Mouse (Mus musculus) heart, postnatal 25 days (tissue): ENCODE measurements around the gene Kdm2b. TPM values are rescaled to one million over a fixed set of nuclear protein-coding genes. Genes with fewer than 3 reads are reported as not detected.

Experiments used
- DNase-seq: peaks from one replicate; pipeline ENCODE4 v3.0.0; 2022; ENCODE audit warnings: low spot score
- intact Hi-C: fragments of 180-260 bp; cut with DNase I; formaldehyde crosslinking; loops from one replicate; pipeline ENCODE4 v1.15.1; 2025
- total RNA-seq, 2 experiments: library from RNA; stranded (reverse); gene quantifications; 2 replicates each; pipeline ENCODE4 v1.2.3; 2021

Kdm2b gene
- total RNA-seq, 2 experiments from 2014 or later: 15.4 to 16.8 TPM

- intact Hi-C loops: no loop called here
- no peak for DNase-seq
These were observed 89.0 kb downstream of the Kdm2b start for GRCm38 (mm10) chr5:122900558-122901171.

GRCm38 (mm10) chr5:122899777-122900557 lies 89.7 kb downstream of the Kdm2b start:
- peak; percentile 83 for DNase-seq
- intact Hi-C loops: loop anchor here (5.0 kb wide), 1 partner anchor 78 kb away; the partner anchor contains the start of gene Anapc5

- intact Hi-C loops: loop anchor here (5.0 kb wide), 1 partner anchor 77 kb away; the partner anchor contains the start of gene Anapc5
- no peak for DNase-seq
These were observed 90.5 kb downstream of the Kdm2b start for GRCm38 (mm10) chr5:122898963-122899776.

DNA sequence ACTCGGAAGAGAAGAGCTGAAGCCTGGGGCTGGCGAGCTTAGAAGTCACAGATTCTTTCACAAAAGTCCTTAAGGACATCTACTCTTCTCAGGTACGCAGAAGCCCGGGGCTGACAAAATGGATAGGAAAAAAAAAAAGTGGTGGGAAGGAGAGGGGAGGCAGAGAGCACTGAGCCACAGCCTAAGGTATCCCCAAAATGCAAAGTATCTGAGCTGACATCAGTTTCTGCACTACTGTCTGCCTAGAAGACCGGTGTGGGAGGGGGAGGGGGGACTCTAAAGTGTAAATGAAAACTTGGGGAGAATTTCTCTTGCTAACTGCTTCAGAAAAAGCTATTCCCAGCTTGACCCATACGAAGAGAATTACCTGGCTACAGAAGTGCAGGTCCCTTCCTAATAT lies 91.5 kb downstream of the Kdm2b start:
- no peak for DNase-seq
- intact Hi-C loops: loop anchor here (5.0 kb wide), 1 partner anchor 76 kb away; the partner anchor contains the start of gene Anapc5

DNA sequence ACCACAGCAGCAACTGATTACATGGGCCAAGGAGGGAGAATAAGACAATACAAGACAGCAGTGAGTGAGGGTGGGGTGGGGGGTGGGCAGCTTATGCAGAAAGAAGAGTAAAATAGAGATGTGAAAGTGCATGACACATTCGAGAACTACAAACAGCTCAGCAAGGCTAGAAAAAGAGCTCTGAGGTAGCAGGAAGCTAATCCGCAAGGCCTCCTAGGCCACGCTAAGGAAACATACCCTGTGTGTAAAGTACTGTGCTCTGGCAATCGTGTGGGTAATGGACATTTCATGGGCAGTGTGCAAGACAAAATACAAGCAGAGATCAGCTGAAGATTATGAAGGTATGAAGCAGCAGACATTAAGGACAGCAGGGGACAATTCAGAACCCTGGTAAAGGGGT lies 94.8 kb downstream of the Kdm2b start:
- no peak for DNase-seq

DNA sequence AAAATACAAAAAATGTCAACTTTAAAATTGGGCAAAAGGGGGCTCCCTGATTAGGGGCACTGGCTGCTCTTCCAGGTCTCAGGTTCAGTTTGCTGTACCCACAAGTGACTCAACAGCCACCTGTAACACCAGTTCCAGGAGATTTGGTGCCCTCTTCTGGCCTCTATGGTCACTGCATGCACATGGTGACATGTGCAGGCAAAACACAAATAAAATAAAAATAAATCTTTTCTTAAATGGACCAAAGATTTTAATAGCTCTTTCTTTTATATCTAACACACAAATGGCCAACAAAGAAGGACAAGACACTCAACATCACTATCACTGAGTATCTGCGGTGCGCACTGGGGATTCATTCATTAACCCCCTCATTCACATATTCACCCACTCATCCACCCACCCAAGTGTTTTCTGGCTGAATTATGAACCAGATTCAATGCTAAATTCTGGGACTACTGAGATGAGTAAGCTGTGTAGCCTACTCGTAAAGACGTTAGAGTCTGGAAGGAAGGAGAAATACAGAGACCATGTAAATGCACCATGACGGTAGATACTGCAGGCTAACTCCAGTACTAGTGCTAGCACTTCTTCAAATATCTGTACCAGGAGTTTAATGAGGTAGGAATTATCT lies 95.5 kb downstream of the Kdm2b start:
- intact Hi-C loops: no loop called here
- DNase-seq: no peak

More for the DNA sequence above, 94.8 kb downstream of the Kdm2b start:
- intact Hi-C loops: loop anchor here (5.0 kb wide), 1 partner anchor 73 kb away; the partner anchor contains the start of gene Anapc5

GRCm38 (mm10) chr5:122893270-122893669 lies 96.4 kb downstream of the Kdm2b start:
- DNase-seq: no peak

GRCm38 (mm10) chr5:122890396-122890795 lies 99.2 kb downstream of the Kdm2b start:
- DNase-seq: no peak
- intact Hi-C loops: no loop called here

More at GRCm38 (mm10) chr5:122893270-122893669, 96.4 kb downstream of the Kdm2b start:
- intact Hi-C loops: no loop called here

DNA sequence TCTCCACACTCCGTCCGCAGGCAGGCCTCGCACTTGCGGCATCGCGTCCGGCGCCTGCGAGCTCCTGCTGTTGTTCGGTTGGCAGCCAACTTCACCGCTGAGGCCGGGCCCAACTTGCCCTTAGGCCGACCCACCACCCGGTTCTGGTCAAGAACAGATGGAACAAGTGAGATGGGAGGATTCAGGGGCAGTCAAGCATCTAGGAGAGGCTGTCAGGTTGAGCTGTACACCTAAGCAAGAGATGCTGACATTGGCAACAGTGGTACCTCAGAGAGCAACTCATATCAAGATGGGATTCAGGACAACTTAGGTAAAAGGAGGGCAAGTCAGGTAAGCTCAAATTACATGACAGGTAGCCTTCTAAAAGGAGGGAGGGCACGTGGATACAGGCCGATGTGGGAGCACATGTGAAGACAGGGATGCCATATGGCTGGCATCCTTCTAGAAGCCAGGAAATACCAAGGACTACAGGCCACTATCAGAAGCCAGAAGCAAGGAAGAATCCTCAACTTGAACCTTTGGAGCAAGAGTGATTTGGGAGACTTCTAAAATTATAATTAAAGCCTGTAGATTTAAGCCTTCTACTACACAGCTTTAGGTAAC lies 100.9 kb downstream of the Kdm2b start:
- DNase-seq: no peak
- intact Hi-C loops: no loop called here

GRCm38 (mm10) chr5:122887926-122888611 lies 101.6 kb downstream of the Kdm2b start:
- DNase-seq: no peak
- intact Hi-C loops: no loop called here

GRCm38 (mm10) chr5:122887033-122887432 lies 102.6 kb downstream of the Kdm2b start:
- intact Hi-C loops: no loop called here

DNA sequence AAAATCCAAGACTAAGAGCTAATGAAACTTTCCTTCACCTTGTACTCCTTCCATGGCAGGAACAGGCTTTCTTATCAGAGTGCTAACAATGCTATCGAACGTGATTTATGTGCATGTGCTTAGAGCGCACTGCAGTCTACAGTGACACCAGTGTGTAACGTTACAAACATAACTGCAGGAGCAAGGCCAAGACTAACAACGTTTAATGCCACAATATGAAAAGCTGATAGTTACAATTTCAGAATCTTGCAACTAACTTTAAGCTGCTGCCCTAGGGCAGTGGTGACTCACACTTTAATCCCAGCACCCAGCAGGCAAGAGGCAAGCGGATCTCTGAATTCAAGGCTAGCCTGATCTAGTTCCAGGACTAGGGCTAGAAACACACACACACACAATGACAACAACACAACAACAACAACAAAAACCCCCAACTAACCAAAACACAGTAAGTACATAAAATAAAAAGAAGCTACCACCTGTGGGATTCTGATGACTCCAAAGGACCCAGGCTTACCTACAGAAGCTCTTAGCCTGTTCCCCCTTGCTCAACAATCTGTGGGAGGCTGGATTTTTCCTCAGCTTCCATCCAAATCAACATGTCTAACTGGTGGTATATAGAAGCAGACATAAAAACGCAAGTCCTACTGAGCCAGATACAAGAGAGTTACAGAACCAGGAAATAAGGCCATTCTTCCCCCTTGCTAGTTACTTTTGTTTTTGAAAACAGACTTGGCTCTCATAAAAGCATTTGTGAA lies 104.9 kb downstream of the Kdm2b start:
- no peak for DNase-seq
- intact Hi-C loops: no loop called here

More at GRCm38 (mm10) chr5:122887033-122887432, 102.6 kb downstream of the Kdm2b start:
- DNase-seq: no peak

GRCm38 (mm10) chr5:122883652-122884235 lies 105.9 kb downstream of the Kdm2b start:
- intact Hi-C loops: no loop called here
- DNase-seq: no peak

DNA sequence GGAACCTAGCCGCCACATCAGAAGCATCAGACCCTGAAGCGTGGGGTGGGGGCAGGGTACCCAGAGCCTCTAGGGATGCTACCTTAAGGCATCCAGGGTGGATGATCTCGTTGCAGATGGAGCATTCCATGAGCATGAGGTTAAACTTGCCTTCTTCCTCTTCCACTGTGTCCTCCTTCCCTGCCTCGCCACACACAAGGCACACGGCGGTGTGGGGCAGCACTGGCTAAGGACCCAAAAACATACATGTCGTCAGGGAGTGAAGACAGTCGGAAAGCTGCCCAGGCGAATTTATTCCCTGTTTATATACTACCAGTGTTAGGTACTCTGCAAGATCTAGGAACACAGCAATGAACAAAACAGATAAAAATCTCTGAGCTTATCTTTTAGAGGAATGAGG lies 106.4 kb downstream of the Kdm2b start:
- intact Hi-C loops: no loop called here
- no peak for DNase-seq

DNA sequence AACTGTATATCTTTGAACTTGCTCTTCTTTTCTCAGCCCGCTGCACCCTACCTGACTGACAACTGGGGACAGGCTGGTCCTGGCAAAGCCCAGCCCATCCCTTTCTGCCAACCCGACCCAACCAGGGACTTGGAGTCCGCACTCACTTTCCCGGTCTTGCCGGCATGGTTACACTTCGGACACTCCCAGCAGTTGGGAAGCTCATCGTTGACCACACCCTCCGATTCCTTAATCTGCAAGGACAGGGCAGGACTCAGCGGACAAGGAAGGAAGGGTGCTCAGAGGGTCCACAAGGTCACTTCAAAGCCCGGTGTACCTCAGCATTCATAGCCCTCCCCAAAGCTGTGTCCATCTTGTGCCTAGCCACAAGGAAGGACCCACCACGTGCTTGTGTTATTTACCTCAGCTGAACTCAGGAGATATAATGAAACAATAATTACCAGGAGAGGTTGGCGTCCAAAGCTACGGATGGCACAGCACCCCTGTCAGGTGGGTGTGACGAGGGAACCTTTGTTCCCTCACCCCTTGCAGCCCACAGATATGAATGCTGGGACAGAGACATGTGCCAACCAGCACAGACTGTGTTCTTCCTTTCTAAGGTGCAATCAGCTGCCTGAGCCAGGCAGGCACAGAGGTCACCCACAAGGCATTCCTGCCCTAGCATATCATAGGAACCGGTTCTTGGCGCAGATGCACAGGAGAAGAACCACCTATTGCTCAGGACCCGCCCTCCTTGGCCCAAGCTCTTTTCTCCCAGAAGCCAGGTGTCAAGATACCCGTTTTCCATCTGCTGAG lies 107.2 kb downstream of the Kdm2b start:
- no peak for DNase-seq
- intact Hi-C loops: no loop called here

- intact Hi-C loops: loop anchor here (1.0 kb wide), 1 partner anchor 69 kb away; no protein-coding TSS in a partner anchor
- DNase-seq: peak; percentile 18
These were observed 108.3 kb downstream of the Kdm2b start for GRCm38 (mm10) chr5:122881313-122881712.
